Mouse (Mus musculus) lung, embryonic 15.5 days (tissue): ENCODE results near the gene Mrps15. TPM values are rescaled to one million over a fixed set of nuclear protein-coding genes. Genes with fewer than 3 reads are reported as not detected.

ENCODE experiments used
- ATAC-seq: fragments of 200-750 bp; cut with Nextera tagmentation; 2 replicates; pipeline ENCODE4 v1.8.0; 2017; ENCODE audit warnings: moderate number of reproducible peaks, borderline replicate concordance; ENCODE audit not compliant: low FRiP score, low TSS enrichment; ENCODE audit errors: extremely low read depth
- H3K27ac ChIP-seq: fragments of 300-500 bp; sonication (generic); 2 replicates; pipeline ENCODE4 v1.5.1; 2015; ENCODE audit warnings: moderate library complexity, mild to moderate bottlenecking, inconsistent platforms
- H3K27me3 ChIP-seq: fragments of 300-500 bp; sonication (generic); 2 replicates; pipeline ENCODE4 v1.6.1; 2015; ENCODE audit warnings: inconsistent platforms
- H3K36me3 ChIP-seq: fragments of 300-500 bp; sonication (generic); 2 replicates; pipeline ENCODE4 v1.6.1; 2015; ENCODE audit warnings: inconsistent platforms
- H3K4me1 ChIP-seq: fragments of 300-500 bp; sonication (generic); 2 replicates; pipeline ENCODE4 v1.6.1; 2015; ENCODE audit warnings: inconsistent platforms
- H3K4me2 ChIP-seq: fragments of 300-500 bp; sonication (generic); 2 replicates; pipeline ENCODE4 v1.6.1; 2015; ENCODE audit warnings: inconsistent platforms, mild to moderate bottlenecking, moderate library complexity
- H3K4me3 ChIP-seq: fragments of 300-500 bp; sonication (generic); 2 replicates; pipeline ENCODE4 v1.5.1; 2015; ENCODE audit warnings: mild to moderate bottlenecking, inconsistent platforms
- H3K9ac ChIP-seq: fragments of 300-500 bp; sonication (generic); 2 replicates; pipeline ENCODE4 v1.6.1; 2015; ENCODE audit warnings: inconsistent platforms
- H3K9me3 ChIP-seq: fragments of 300-500 bp; sonication (generic); 2 replicates; pipeline ENCODE4 v1.6.1; 2016; ENCODE audit warnings: inconsistent platforms
- WGBS: fragments of 180-500 bp; shearing (Covaris S2); methylation state at CpG from one replicate; pipeline ENCODE4 v1.1.7; 2015; 5-methylcytosine and 5-hydroxymethylcytosine counted together
- polyA plus RNA-seq: library from polyadenylated mRNA; unstranded; fragments of >200 nt; fragmentation: Nextera tagmentation; extraction: Ambion mirVana; gene quantifications from 2 replicates; pipeline ENCODE4 v1.2.1, GENCODE M21; 2015

Mrps15 gene
- polyA plus RNA-seq, 1 experiment from 2014 or later: 130 TPM

GRCm38 (mm10) chr4:126102061-126102841 is 55.5 kb downstream of the Mrps15 start:
- Histone ChIP-seq H3K4me2 (peak overlapping the region; percentile 93), H3K27me3 (no peaks in the 10 kb centered on the region), H3K27ac (peak overlapping the region; percentile 91), H3K36me3 (0 out of 2 replicates have a peak, but pooled peaks cover 7% of the 10 kb centered on the region), H3K4me3 (no peak overlapping the region), H3K9ac (no peak overlapping the region), H3K4me1 (peaks cover 34% of the 10 kb centered on the region), H3K9me3 (no peaks in the 10 kb centered on the region)
- 44% methylated on average over 7 of the region's 7 CpGs for WGBS
- no peak for ATAC-seq

- Histone ChIP-seq H3K27me3 (no peaks in the 10 kb centered on the region), H3K4me1 (peaks cover 32% of the 10 kb centered on the region), H3K9me3 (no peaks in the 10 kb centered on the region), H3K9ac (peak overlapping the region; percentile 24), H3K4me3 (peak overlapping the region; percentile 89), H3K36me3 (0 out of 2 replicates have a peak, but pooled peaks cover 3% of the 10 kb centered on the region), H3K27ac (peak overlapping the region; percentile 91), H3K4me2 (peak overlapping the region; percentile 93)
- 1% methylated on average over 15 of the region's 15 CpGs for WGBS
- ATAC-seq: peak; percentile 72
Observed at GRCm38 (mm10) chr4:126103057-126103581, 56.4 kb downstream of the Mrps15 start.

GRCm38 (mm10) chr4:126103590-126104068 is 56.9 kb downstream of the Mrps15 start, which contains the start of gene Stk40:
Stk40 (plus strand) TSS chr4:126103957.
- Histone ChIP-seq H3K27ac (peak within 1 kb of the TSS; percentile 91), H3K4me1 (peaks cover 37% of the 10 kb centered on the region), H3K9me3 (no peaks in the 10 kb centered on the region), H3K36me3 (0 out of 2 replicates have a peak, but pooled peaks cover 3% of the 10 kb centered on the region), H3K4me3 (peak within 1 kb of the TSS; percentile 89), H3K27me3 (no peaks in the 10 kb centered on the region), H3K9ac (peak within 1 kb of the TSS; percentile 75), H3K4me2 (peak within 1 kb of the TSS; percentile 93)
- ATAC-seq: peak; percentile 97
- 2% methylated on average over 33 of the region's 34 CpGs for WGBS

GRCm38 (mm10) chr4:126104261-126105075 is 57.7 kb downstream of the Mrps15 start:
- H3K36me3 ChIP-seq: 0 out of 2 replicates have a peak, but pooled peaks cover 3% of the 10 kb centered on the region
- peak overlapping the region; percentile 77 for H3K27ac ChIP-seq
- no peaks in the 10 kb centered on the region for H3K9me3 ChIP-seq
- H3K4me1 ChIP-seq: peaks cover 45% of the 10 kb centered on the region
- H3K9ac ChIP-seq: peak overlapping the region; percentile 75
- 2% methylated on average over 34 of the region's 34 CpGs for WGBS
- H3K27me3 ChIP-seq: no peaks in the 10 kb centered on the region
- peak overlapping the region; percentile 89 for H3K4me3 ChIP-seq
- ATAC-seq: peak; percentile 7; the same call in 1 of the 2 replicates
- H3K4me2 ChIP-seq: peak overlapping the region; percentile 93

Other genes starting within 250 kb of the Mrps15 start
- gene Csf3r, start 22.4 kb upstream of the Mrps15 start, polyA plus RNA-seq: 1.5 and 1.7 TPM in 2 replicates
- 20.1 and 22.8 TPM in 2 replicates for gene Oscp1, start 11.6 kb downstream of the Mrps15 start, polyA plus RNA-seq
- gene Lsm10, start 49.7 kb downstream of the Mrps15 start, polyA plus RNA-seq: 50.3 and 54.1 TPM in 2 replicates
- gene Stk40, start 57.0 kb downstream of the Mrps15 start, polyA plus RNA-seq: 37.8 and 40.7 TPM in 2 replicates
- 95.9 and 101 TPM in 2 replicates for gene Eva1b, start 100.8 kb downstream of the Mrps15 start, polyA plus RNA-seq
- 7.2 and 9.4 TPM in 2 replicates for gene Sh3d21, start 116.6 kb downstream of the Mrps15 start, polyA plus RNA-seq
- gene Thrap3, start 155.8 kb downstream of the Mrps15 start, polyA plus RNA-seq: 228 and 230 TPM in 2 replicates
- gene Map7d1, start 209.4 kb downstream of the Mrps15 start, polyA plus RNA-seq: 40.8 and 45.3 TPM in 2 replicates
- gene Trappc3, start 215.4 kb downstream of the Mrps15 start, polyA plus RNA-seq: 106 and 108 TPM in 2 replicates
- gene Col8a2, start 239.9 kb downstream of the Mrps15 start, polyA plus RNA-seq: 5.4 and 5.8 TPM in 2 replicates